Mouse (Mus musculus): Measurements from ENCODE around the gene Mcts1. TPM values are rescaled to one million over a fixed set of nuclear protein-coding genes. Genes with fewer than 3 reads are reported as not detected.
A peak's percentile ranks its signal among the peaks of the same experiment; 100 is the strongest.

Gene Mcts1
- polyA plus RNA-seq, 1 experiment from 2014 or later, result 101 TPM

DNA sequence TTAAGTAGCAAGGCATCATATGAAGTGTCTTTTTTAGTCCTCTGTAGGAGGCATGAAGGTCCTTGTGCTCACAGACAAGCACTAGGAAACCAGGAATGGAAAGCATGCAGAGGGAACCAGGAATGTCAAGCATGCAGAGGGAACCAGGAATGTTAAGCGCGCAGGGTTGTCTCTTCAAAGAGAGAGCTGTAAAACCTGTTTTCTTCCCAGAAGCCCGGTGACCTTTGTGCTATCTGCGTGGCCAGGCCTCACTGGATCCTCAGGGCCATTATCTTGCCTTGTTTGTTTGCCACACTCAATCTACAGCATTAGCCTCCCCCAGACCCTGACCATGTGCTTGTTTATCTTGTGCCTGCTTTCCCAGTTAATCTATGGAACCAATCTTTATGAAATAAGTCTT is 10.6 kb upstream of the Mcts1 start:
- no peak overlapping the region for H3K4me2 ChIP-seq (ENCODE audit: low read depth, low read length)
- H3K4me1 ChIP-seq (ENCODE audit: control insufficient read depth, insufficient read depth, low read length), result peaks cover 2% of the 10 kb centered on the region; the same call in 1 of the 2 replicates
- 15% methylated on average over 4 of the region's 4 CpGs for WGBS
- 0 out of 2 replicates have a peak overlapping the region, but pooled peaks have one; percentile 33 for H3K27ac ChIP-seq (ENCODE audit: low read length)
- H3K36me3 ChIP-seq (ENCODE audit: control insufficient read depth, insufficient read depth, low read length), result no peaks in the 10 kb centered on the region
- no peak overlapping the region for H3K9ac ChIP-seq (ENCODE audit: low read depth, low read length)
- no peaks in the 10 kb centered on the region for H3K9me3 ChIP-seq (ENCODE audit: control insufficient read depth, low read length)
- ATAC-seq, result peak; percentile 79
- no peak overlapping the region for H3K4me3 ChIP-seq (ENCODE audit: low read length)
- H3K27me3 ChIP-seq (replicated peaks; ENCODE audit: control insufficient read depth, insufficient read depth, low read length), result no peaks in the 10 kb centered on the region

DNA sequence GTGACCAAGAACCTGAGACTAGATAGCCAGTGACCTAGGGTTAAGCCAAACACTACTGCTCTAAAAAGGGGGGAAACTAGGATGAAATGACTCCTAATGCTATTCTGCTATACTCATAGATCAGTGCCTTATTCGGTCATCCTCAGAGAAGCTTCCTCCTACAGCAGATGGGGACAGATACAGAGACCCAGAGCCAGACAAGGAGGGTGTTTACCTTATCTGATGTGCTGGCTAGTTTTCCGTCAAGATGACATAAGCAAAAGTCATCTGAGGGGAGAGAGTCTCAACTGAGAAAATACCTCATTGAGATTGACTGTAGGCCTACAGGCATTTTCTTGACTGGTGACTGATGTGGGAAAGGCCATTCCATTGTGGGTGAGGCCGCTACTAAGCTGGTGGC is 8.6 kb upstream of the Mcts1 start:
- ATAC-seq, result no peak
- no peak overlapping the region for H3K4me3 ChIP-seq (ENCODE audit: low read length)
- H3K4me2 ChIP-seq (ENCODE audit: low read depth, low read length), result no peak overlapping the region
- no peak overlapping the region for H3K9ac ChIP-seq (ENCODE audit: low read depth, low read length)
- H3K27ac ChIP-seq (ENCODE audit: low read length), result no peak overlapping the region
- WGBS, result 79% methylated on average over 3 of the region's 3 CpGs
- no peaks in the 10 kb centered on the region for H3K36me3 ChIP-seq (ENCODE audit: control insufficient read depth, insufficient read depth, low read length)
- no peaks in the 10 kb centered on the region for H3K9me3 ChIP-seq (ENCODE audit: control insufficient read depth, low read length)
- H3K4me1 ChIP-seq (ENCODE audit: control insufficient read depth, insufficient read depth, low read length), result peaks cover 2% of the 10 kb centered on the region; the same call in 1 of the 2 replicates
- no peaks in the 10 kb centered on the region for H3K27me3 ChIP-seq (replicated peaks; ENCODE audit: control insufficient read depth, insufficient read depth, low read length)

DNA sequence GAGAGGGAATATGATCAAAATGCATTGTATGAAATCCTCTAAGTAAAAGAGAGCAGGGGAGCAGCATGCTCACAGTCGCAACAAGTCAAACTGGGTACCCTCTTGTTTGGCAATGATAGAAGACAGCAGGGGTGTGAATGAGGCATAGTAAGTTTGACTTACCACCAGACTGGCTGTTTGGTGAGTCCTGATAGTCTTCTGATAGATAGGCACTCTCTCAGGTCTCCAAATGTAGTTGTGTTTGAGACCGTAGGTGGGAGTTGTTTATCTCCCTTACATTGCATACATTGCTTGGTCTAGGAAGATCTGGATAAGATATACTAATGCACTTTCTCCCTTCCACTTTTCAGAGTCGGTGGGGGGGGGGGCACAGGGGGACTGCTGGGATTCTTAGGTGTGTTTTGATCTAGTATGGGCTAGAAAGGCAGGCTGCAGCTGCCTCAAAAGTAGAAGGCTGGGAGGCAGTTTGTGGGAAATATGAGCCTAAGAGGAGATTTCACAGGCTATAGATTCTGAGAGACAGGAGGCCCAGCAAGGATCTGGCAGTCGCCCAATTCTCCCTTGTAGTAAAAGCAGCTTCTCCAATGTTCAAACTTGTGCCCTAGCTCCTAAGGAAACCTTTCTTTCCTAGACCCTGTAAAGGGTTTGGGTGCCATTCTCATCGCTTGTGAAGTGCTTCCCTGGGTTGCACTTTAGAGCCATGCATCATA is 7.0 kb upstream of the Mcts1 start:
- peaks cover 2% of the 10 kb centered on the region; the same call in 1 of the 2 replicates for H3K4me1 ChIP-seq (ENCODE audit: control insufficient read depth, insufficient read depth, low read length)
- 43% methylated on average over 5 of the region's 5 CpGs for WGBS
- no peak overlapping the region for H3K27ac ChIP-seq (ENCODE audit: low read length)
- no peak overlapping the region for H3K4me3 ChIP-seq (ENCODE audit: low read length)
- H3K4me2 ChIP-seq (ENCODE audit: low read depth, low read length), result no peak overlapping the region
- no peak for ATAC-seq
- no peaks in the 10 kb centered on the region for H3K27me3 ChIP-seq (replicated peaks; ENCODE audit: control insufficient read depth, insufficient read depth, low read length)
- no peaks in the 10 kb centered on the region for H3K9me3 ChIP-seq (ENCODE audit: control insufficient read depth, low read length)
- no peaks in the 10 kb centered on the region for H3K36me3 ChIP-seq (ENCODE audit: control insufficient read depth, insufficient read depth, low read length)
- H3K9ac ChIP-seq (ENCODE audit: low read depth, low read length), result no peak overlapping the region

DNA sequence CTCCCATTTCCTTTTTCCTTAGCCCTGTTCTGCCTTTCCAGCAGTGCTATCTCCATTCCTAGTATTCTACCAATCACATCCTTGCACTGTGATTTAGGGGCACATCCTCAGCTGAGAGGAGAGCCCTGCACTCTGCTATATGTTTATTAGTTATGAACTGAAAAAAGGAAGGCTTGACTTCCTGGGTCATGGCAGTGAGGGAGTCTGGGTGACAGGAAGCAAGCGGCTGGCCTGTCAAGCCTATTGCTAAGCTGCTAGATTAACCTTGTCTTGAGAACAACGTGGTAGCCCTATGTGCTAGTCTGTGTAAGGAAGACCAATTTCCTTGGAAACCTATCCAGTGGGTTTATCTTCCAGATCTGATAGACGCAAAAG is 604 bp downstream of the Mcts1 start:
- Histone ChIP-seq H3K4me3 (ENCODE audit: low read length) (peak overlapping the region; percentile 51), H3K9ac (ENCODE audit: low read depth, low read length) (peak overlapping the region; percentile 63), H3K4me1 (ENCODE audit: control insufficient read depth, insufficient read depth, low read length) (no peaks in the 10 kb centered on the region), H3K27me3 (replicated peaks; ENCODE audit: control insufficient read depth, insufficient read depth, low read length) (no peaks in the 10 kb centered on the region), H3K36me3 (ENCODE audit: control insufficient read depth, insufficient read depth, low read length) (no peaks in the 10 kb centered on the region), H3K27ac (ENCODE audit: low read length) (peak overlapping the region; percentile 82), H3K4me2 (ENCODE audit: low read depth, low read length) (peak overlapping the region; percentile 53), H3K9me3 (ENCODE audit: control insufficient read depth, low read length) (no peaks in the 10 kb centered on the region)
- WGBS, result 14% methylated on average over 3 of the region's 3 CpGs
- peak; percentile 71 for ATAC-seq

DNA sequence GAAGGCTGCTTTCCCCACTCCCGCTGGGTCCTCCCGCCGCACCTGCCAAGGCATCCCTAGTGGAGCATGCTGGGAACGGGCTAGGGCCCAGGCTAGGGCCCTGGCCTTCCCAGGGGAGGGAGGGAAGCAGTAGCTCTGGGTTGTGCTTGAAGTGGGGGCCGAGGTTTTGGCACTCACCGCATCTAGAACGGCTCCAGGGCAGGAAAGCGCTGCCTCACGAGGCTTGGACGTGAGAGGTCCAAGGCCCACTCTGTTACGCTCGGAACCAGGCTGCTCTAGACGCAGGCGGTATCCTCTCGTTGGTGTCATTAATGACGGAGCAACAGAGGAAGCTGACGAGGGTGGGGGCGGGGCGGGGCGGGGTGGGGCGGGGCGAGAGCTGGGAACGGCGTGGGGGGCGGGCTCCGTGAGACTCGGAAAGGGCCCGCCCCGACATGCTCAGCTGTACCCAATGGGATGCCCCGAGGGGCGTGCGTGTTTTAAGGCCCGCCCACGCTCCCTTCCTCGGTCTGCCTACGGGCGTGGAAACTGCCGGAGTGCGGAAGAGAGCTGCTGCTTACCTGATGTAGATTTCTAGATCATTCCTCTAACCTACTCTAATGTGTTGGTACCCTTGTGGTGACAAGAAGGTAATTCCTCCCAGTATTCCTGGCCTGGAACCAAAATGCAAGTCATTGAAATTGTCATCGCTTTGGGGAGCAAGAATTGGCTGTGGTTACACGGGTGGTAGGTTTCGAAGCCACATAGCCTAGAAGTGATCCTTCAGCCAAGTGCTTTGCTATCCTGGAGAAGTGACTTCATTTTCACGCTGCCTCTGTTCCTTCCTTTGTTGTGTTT is 34.6 kb downstream of the Mcts1 start, which contains the start of gene C1galt1c1:
TSS of gene C1galt1c1 (minus strand) at position 287 of the 837 bp plus-strand sequence.
- Histone ChIP-seq H3K4me3 (ENCODE audit: low read length) (peak within 1 kb of the TSS; percentile 63), H3K36me3 (ENCODE audit: control insufficient read depth, insufficient read depth, low read length) (no peaks in the 10 kb centered on the region), H3K27me3 (replicated peaks; ENCODE audit: control insufficient read depth, insufficient read depth, low read length) (no peaks in the 10 kb centered on the region), H3K4me1 (ENCODE audit: control insufficient read depth, insufficient read depth, low read length) (no peaks in the 10 kb centered on the region), H3K9me3 (ENCODE audit: control insufficient read depth, low read length) (no peaks in the 10 kb centered on the region), H3K9ac (ENCODE audit: low read depth, low read length) (peak within 1 kb of the TSS; percentile 75), H3K4me2 (ENCODE audit: low read depth, low read length) (peak within 1 kb of the TSS; percentile 52), H3K27ac (ENCODE audit: low read length) (peak within 1 kb of the TSS; percentile 92)
- WGBS, result 12% methylated on average over 37 of the region's 43 CpGs
- ATAC-seq, result peak; percentile 100

DNA sequence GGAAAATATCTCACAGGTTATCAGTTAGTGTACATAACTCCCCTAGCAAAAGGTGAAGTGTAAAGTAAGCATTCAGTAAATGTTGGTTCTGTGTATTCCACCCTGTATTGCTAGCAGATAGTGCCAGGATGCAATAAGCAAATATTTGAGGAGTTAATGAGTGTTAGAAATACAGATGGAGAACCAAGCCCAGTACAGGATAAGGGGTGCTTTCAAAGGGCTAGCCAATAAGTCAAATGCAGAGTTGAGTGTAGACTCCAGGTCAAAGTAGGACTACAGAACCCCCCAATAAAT is 35.2 kb downstream of the Mcts1 start:
- H3K9ac ChIP-seq (ENCODE audit: low read depth, low read length), result peak overlapping the region; percentile 53
- H3K4me2 ChIP-seq (ENCODE audit: low read depth, low read length), result peak overlapping the region; percentile 52
- peak overlapping the region; percentile 69 for H3K27ac ChIP-seq (ENCODE audit: low read length)
- H3K27me3 ChIP-seq (replicated peaks; ENCODE audit: control insufficient read depth, insufficient read depth, low read length), result no peaks in the 10 kb centered on the region
- ATAC-seq, result peak; percentile 22
- no peaks in the 10 kb centered on the region for H3K4me1 ChIP-seq (ENCODE audit: control insufficient read depth, insufficient read depth, low read length)
- H3K9me3 ChIP-seq (ENCODE audit: control insufficient read depth, low read length), result no peaks in the 10 kb centered on the region
- H3K36me3 ChIP-seq (ENCODE audit: control insufficient read depth, insufficient read depth, low read length), result no peaks in the 10 kb centered on the region
- peak overlapping the region; percentile 46 for H3K4me3 ChIP-seq (ENCODE audit: low read length)

DNA sequence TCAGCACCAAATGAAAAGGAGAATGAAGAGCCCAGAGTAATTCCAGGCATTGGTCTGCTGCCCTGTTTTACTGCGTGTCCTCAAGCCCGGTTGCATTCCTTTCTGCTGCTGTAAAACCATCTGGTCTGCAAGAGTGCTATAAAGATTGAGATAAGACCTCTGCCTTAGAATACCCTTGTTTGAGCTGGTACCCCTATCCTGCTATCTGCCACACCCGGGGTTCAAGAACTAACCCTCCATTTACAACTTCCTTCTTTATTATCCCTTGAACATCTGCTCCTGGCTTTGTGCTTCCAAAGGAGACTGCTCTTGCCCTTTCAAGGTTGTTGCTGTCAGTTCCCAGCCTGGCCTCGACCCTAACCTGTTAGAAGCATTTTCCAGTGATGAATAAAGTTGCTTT is 41.1 kb downstream of the Mcts1 start:
- peak; percentile 95 for ATAC-seq
- Histone ChIP-seq H3K4me1 (ENCODE audit: control insufficient read depth, insufficient read depth, low read length) (no peaks in the 10 kb centered on the region), H3K27me3 (replicated peaks; ENCODE audit: control insufficient read depth, insufficient read depth, low read length) (no peaks in the 10 kb centered on the region), H3K9ac (ENCODE audit: low read depth, low read length) (no peak overlapping the region), H3K27ac (ENCODE audit: low read length) (peak overlapping the region; percentile 58), H3K4me2 (ENCODE audit: low read depth, low read length) (no peak overlapping the region), H3K36me3 (ENCODE audit: control insufficient read depth, insufficient read depth, low read length) (no peaks in the 10 kb centered on the region), H3K9me3 (ENCODE audit: control insufficient read depth, low read length) (no peaks in the 10 kb centered on the region), H3K4me3 (ENCODE audit: low read length) (no peak overlapping the region)
- 32% methylated on average over 4 of the region's 4 CpGs for WGBS

DNA sequence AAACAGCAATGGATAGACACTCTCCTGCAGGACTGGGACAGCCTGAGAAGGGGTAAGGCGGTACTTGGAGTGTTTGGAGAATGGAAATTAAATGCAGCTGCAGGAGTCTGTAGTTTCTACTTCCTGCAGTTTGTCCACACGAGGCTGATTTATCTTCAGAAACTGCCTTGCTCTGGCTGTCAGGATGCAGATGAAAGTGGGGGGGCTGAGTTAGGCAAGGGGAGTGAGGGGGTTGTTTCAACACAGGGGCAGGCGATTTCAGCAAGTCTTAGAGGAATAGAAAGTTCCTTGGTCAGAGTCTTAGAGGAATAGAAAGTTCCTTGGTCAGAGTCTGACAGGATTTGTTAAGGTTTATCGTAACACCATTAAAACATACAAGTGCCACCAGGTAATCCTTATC is 41.8 kb downstream of the Mcts1 start:
- Histone ChIP-seq H3K9ac (ENCODE audit: low read depth, low read length) (no peak overlapping the region), H3K4me1 (ENCODE audit: control insufficient read depth, insufficient read depth, low read length) (no peaks in the 10 kb centered on the region), H3K27ac (ENCODE audit: low read length) (peak overlapping the region; percentile 58), H3K27me3 (replicated peaks; ENCODE audit: control insufficient read depth, insufficient read depth, low read length) (no peaks in the 10 kb centered on the region), H3K4me3 (ENCODE audit: low read length) (no peak overlapping the region), H3K9me3 (ENCODE audit: control insufficient read depth, low read length) (no peaks in the 10 kb centered on the region), H3K4me2 (ENCODE audit: low read depth, low read length) (no peak overlapping the region), H3K36me3 (ENCODE audit: control insufficient read depth, insufficient read depth, low read length) (no peaks in the 10 kb centered on the region)
- ATAC-seq, result peak; percentile 22
- 46% methylated on average over 4 of the region's 4 CpGs for WGBS

DNA sequence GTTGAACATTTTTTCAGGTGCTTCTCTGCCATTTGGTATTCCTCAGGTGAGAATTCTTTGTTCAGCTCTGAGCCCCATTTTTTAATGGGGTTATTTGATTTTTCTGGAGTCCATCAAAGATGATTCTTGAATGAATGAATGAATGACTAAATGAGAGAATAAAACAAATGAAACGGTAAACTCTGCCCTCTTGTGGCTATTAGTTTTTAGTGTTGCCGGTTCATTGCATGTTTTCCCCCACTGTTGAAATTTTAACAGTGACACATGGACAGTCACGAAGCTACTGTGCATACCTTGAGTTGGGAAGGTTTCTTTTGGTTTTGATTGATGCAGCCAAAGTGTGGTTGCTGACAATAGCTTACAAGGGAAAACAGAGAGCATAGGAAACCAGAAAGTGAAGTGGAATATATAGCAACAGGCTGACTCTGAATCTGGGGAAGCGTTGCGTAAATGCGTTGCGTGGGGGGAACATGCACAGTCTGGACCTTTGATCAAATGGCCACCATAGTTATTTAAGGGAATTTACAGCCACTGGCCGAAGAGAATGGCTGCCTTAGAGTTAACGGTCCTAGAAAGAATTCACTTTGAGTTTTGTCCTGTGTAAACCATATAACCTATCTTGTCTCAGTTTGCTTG is 50.1 kb downstream of the Mcts1 start:
- no peak overlapping the region for H3K27ac ChIP-seq (ENCODE audit: low read length)
- H3K9ac ChIP-seq (ENCODE audit: low read depth, low read length), result no peak overlapping the region
- H3K9me3 ChIP-seq (ENCODE audit: control insufficient read depth, low read length), result no peaks in the 10 kb centered on the region
- H3K27me3 ChIP-seq (replicated peaks; ENCODE audit: control insufficient read depth, insufficient read depth, low read length), result no peaks in the 10 kb centered on the region
- H3K4me3 ChIP-seq (ENCODE audit: low read length), result no peak overlapping the region
- no peaks in the 10 kb centered on the region for H3K4me1 ChIP-seq (ENCODE audit: control insufficient read depth, insufficient read depth, low read length)
- no peaks in the 10 kb centered on the region for H3K36me3 ChIP-seq (ENCODE audit: control insufficient read depth, insufficient read depth, low read length)
- WGBS, result 52% methylated on average over 9 of the region's 9 CpGs
- H3K4me2 ChIP-seq (ENCODE audit: low read depth, low read length), result no peak overlapping the region
- no peak for ATAC-seq
